Mouse (Mus musculus) intestine, embryonic 15.5 days (tissue): Measurements from ENCODE around the gene Zcchc4. TPM values are rescaled to one million over a fixed set of nuclear protein-coding genes. Genes with fewer than 3 reads are reported as not detected.
"Not testable (repeated sequence)": the region's sequence is repeated elsewhere in the genome, so short reads cannot be mapped to it uniquely, and the experiment has no call there.

Experiments used
- ATAC-seq: fragments of 200-750 bp; cut with Nextera tagmentation; 2 replicates; pipeline ENCODE4 v1.8.0; 2017; ENCODE audit warnings: moderate TSS enrichment, moderate library complexity
- H3K27ac ChIP-seq: fragments of 300-500 bp; sonication (generic); 2 replicates; pipeline ENCODE4 v1.5.1; 2015; ENCODE audit warnings: mild to moderate bottlenecking, inconsistent platforms
- H3K27me3 ChIP-seq: fragments of 300-500 bp; sonication (generic); replicated peaks from 2 replicates; pipeline ENCODE4 v1.6.1; 2015; ENCODE audit warnings: inconsistent platforms
- H3K36me3 ChIP-seq: fragments of 300-500 bp; sonication (generic); 2 replicates; pipeline ENCODE4 v1.6.1; 2015; ENCODE audit warnings: inconsistent platforms
- H3K4me1 ChIP-seq: fragments of 300-500 bp; sonication (generic); replicated peaks from 2 replicates; pipeline ENCODE4 v1.6.1; 2015; ENCODE audit warnings: inconsistent platforms
- H3K4me2 ChIP-seq: fragments of 300-500 bp; sonication (generic); replicated peaks from 2 replicates; pipeline ENCODE4 v1.6.1; 2015; ENCODE audit warnings: mild to moderate bottlenecking, inconsistent platforms
- H3K4me3 ChIP-seq: fragments of 300-500 bp; sonication (generic); replicated peaks from 2 replicates; pipeline ENCODE4 v1.5.1; 2015; ENCODE audit warnings: inconsistent platforms
- H3K9ac ChIP-seq: fragments of 300-500 bp; sonication (generic); 2 replicates; pipeline ENCODE4 v1.6.1; 2015; ENCODE audit warnings: inconsistent platforms
- H3K9me3 ChIP-seq: fragments of 300-500 bp; sonication (generic); 2 replicates; pipeline ENCODE4 v1.6.1; 2016; ENCODE audit warnings: inconsistent platforms
- WGBS: fragments of 180-500 bp; shearing (Covaris S2); methylation state at CpG from one replicate; pipeline ENCODE4 v1.1.7; 2015; 5-methylcytosine and 5-hydroxymethylcytosine counted together
- polyA plus RNA-seq: library from polyadenylated mRNA; unstranded; fragments of >200 nt; fragmentation: Nextera tagmentation; extraction: Ambion mirVana; gene quantifications from 2 replicates; pipeline ENCODE4 v1.2.1, GENCODE M21; 2015

Gene Zcchc4
- polyA plus RNA-seq, 1 experiment from 2014 or later: 12.3 TPM

GRCm38 (mm10) chr5:52755989-52756388 is 19.2 kb upstream of the Zcchc4 start:
- WGBS: 87% methylated on average over 6 of the region's 6 CpGs
- H3K4me1 ChIP-seq: no peaks in the 10 kb centered on the region
- H3K4me2 ChIP-seq: no peak overlapping the region
- no peaks in the 10 kb centered on the region for H3K9me3 ChIP-seq
- no peak for ATAC-seq
- no peak overlapping the region for H3K4me3 ChIP-seq
- no peaks in the 10 kb centered on the region for H3K27me3 ChIP-seq
- no peaks in the 10 kb centered on the region for H3K36me3 ChIP-seq
- H3K9ac ChIP-seq: no peak overlapping the region
- H3K27ac ChIP-seq: no peak overlapping the region

GRCm38 (mm10) chr5:52762586-52762985 is 12.6 kb upstream of the Zcchc4 start:
- H3K4me1 ChIP-seq: no peaks in the 10 kb centered on the region
- no peak overlapping the region for H3K9ac ChIP-seq
- 72% methylated on average over 7 of the region's 7 CpGs for WGBS
- H3K36me3 ChIP-seq: peaks cover 2% of the 10 kb centered on the region; the same call in 1 of the 2 replicates
- no peak overlapping the region for H3K4me2 ChIP-seq
- no peaks in the 10 kb centered on the region for H3K9me3 ChIP-seq
- no peak overlapping the region for H3K4me3 ChIP-seq
- no peaks in the 10 kb centered on the region for H3K27me3 ChIP-seq
- no peak for ATAC-seq
- H3K27ac ChIP-seq: no peak overlapping the region

- Histone ChIP-seq H3K4me3 (no peak overlapping the region), H3K27me3 (no peaks in the 10 kb centered on the region), H3K9ac (no peak overlapping the region)
These were observed 942 bp upstream of the Zcchc4 start for GRCm38 (mm10) chr5:52774267-52774666.

GRCm38 (mm10) chr5:52776466-52777354 is 1.5 kb downstream of the Zcchc4 start:
- H3K4me3 ChIP-seq, H3K9me3 ChIP-seq, H3K9ac ChIP-seq, H3K36me3 ChIP-seq, H3K4me1 ChIP-seq, H3K27me3 ChIP-seq, ATAC-seq, H3K4me2 ChIP-seq, H3K27ac ChIP-seq: not testable (repeated sequence)
- WGBS: 90% methylated on average over 8 of the region's 8 CpGs

More at GRCm38 (mm10) chr5:52774267-52774666, 942 bp upstream of the Zcchc4 start:
- WGBS: 84% methylated on average over 5 of the region's 5 CpGs
- Histone ChIP-seq H3K9me3 (no peaks in the 10 kb centered on the region), H3K4me2 (no peak overlapping the region), H3K36me3 (no peaks in the 10 kb centered on the region), H3K27ac (no peak overlapping the region), H3K4me1 (no peaks in the 10 kb centered on the region)
- ATAC-seq: no peak

DNA sequence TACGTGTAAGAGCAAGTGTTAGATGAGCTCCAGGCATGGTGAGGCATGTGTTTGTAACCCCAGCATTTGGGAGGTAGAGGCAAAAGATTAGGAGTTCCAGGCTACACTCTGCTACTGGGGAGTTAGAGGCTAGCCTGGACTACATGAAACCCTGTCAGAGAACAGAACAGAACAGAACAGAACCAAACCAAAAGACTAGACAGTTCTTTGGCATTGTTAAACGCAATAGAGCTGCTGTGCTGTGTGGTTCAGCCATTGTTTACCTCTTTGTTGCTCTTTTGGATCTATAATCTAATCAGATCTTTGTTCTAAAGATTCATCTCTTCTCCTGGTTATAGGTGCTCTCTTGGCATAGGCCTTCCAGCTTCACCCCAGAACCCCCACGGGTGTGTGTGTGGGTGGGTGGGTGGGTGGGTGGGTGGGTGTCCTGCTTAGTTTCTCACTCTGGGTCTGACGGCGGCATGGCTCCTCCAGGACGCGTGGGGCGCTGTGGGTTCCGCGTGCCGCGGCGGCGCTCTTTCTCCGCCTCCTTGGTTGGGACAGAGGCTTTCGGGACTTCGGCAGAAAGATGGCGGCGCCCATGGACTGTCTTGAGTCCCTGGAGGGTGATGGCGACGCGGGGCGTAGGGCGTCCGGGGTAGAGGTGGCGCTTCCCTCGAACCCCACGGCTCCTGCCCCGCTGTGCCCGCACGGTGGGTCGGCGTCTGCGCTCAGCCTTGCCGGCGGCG is 7.5 kb downstream of the Zcchc4 start:
- Histone ChIP-seq H3K4me2 (peak overlapping the region; percentile 62), H3K27me3 (no peaks in the 10 kb centered on the region), H3K36me3 (no peaks in the 10 kb centered on the region), H3K27ac (peak overlapping the region; percentile 67), H3K4me3 (peak overlapping the region; percentile 69), H3K4me1 (no peaks in the 10 kb centered on the region), H3K9ac (peak overlapping the region; percentile 66), H3K9me3 (no peaks in the 10 kb centered on the region)
- peak; percentile 98 for ATAC-seq
- WGBS: 4% methylated on average over 37 of the region's 37 CpGs

DNA sequence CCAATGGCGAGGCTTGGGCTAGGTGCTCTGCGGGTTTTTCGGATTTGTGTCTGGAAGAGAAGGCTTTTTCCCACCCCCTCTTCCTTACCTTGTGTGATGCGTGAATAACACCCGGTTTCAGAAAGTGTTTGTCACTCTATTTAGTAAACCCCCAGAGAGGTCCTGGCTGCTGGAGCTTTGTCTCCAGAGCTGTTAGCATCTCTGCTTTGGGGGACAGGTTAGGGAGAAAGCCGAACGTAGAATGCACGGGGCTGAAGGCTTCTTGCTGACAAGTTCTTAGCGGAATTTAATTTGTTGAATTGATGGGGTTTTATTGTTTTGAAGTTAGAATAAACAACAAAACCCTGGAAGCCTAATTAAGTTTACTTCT is 8.0 kb downstream of the Zcchc4 start:
- Histone ChIP-seq H3K9ac (peak overlapping the region; percentile 66), H3K4me3 (peak overlapping the region; percentile 69), H3K27me3 (no peaks in the 10 kb centered on the region), H3K27ac (peak overlapping the region; percentile 67), H3K4me1 (no peaks in the 10 kb centered on the region), H3K4me2 (peak overlapping the region; percentile 62), H3K9me3 (no peaks in the 10 kb centered on the region), H3K36me3 (no peaks in the 10 kb centered on the region)
- under 1% methylated on average over 9 of the region's 9 CpGs for WGBS
- no peak; the same call in 1 of the 2 replicates for ATAC-seq

DNA sequence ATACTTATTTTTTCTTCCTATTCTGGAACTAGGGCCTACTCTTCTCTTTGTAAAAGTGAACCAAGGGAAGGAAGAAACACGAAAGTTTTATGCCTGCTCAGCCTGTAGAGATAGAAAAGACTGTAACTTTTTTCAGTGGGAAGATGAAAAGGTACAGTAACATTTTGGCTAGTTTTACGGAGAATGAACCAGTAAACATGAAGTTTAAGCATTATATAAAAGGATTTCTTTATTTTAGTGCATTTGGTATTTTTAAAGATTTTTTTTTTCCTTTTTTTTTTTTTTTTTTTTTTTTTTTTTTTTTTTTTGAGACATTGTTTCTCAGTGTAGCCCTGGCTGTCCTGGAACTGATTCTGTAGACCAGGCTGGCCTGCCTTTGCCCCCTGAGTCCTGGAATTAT is 8.7 kb downstream of the Zcchc4 start:
- H3K9me3 ChIP-seq: no peaks in the 10 kb centered on the region
- H3K4me3 ChIP-seq: no peak overlapping the region
- H3K27ac ChIP-seq: no peak overlapping the region
- H3K4me1 ChIP-seq: no peaks in the 10 kb centered on the region
- 80% methylated on average over 2 of the region's 2 CpGs for WGBS
- no peak overlapping the region for H3K9ac ChIP-seq
- H3K36me3 ChIP-seq: no peaks in the 10 kb centered on the region
- no peak for ATAC-seq
- peak overlapping the region; percentile 62; the same call in 1 of the 2 replicates for H3K4me2 ChIP-seq
- H3K27me3 ChIP-seq: no peaks in the 10 kb centered on the region

DNA sequence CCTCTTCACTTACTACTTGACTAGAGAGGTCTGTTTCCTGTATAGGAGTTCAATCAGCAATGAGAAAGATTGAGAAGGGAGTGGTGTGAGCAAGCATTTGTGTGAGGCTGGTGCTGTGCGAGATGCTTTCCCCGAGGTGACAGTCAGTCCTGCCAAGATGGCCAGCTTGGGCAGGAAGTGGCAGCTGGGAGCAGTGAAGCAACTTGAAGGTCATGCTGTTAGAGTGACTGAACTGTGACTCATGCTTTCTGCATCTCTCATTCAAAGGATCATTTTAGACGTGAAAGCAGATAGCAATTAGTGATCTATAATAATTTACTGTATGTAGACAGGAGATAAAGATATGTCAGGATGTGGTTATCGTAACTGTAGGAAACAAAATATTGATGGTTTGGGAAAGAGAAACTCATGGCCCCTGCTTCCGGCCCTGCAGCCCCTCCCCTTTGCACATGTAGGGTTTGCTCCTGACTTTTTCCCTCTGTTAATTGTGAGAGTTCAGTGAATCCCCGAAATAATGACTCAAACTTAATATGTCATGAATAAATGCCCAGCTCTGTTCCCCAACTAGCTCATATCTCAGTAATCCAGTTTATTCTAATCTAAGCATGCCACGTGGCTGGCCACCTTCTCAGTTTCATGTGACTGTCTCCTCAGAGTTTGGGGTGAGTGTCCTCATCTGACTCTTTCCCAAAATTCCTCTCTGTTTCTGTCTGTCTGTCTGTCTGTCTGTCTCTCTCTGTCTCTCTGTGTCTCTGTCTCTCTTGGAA is 11.5 kb downstream of the Zcchc4 start:
- Histone ChIP-seq H3K4me2 (no peak overlapping the region), H3K27ac (no peak overlapping the region), H3K4me3 (no peak overlapping the region), H3K36me3 (no peaks in the 10 kb centered on the region; the same call in 1 of the 2 replicates), H3K27me3 (no peaks in the 10 kb centered on the region), H3K4me1 (no peaks in the 10 kb centered on the region), H3K9me3 (no peaks in the 10 kb centered on the region), H3K9ac (no peak overlapping the region)
- WGBS: 78% methylated on average over 7 of the region's 7 CpGs
- ATAC-seq: no peak

DNA sequence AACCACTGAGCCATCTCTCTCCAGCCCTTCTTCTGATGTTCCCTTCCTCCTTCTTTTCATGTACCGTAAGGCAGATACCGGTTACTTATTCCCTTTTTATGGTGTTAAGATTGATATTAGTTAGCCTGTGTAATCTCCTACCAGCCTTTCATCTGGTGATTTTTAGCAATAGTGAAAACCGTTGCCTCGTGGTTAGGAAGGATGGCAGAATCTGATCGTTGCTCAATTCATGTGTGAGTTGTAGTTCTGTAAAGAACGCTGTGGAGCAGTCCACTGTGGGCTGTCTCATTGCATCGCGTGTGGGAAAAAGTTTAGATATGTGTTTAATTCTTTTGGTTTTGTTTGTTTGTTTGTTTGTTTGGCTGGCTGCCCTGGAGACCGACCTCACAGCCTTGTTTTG is 18.0 kb downstream of the Zcchc4 start:
- no peaks in the 10 kb centered on the region for H3K27me3 ChIP-seq
- H3K9me3 ChIP-seq: no peaks in the 10 kb centered on the region
- no peak overlapping the region for H3K4me2 ChIP-seq
- ATAC-seq: no peak
- peaks cover 11% of the 10 kb centered on the region for H3K36me3 ChIP-seq
- H3K4me3 ChIP-seq: no peak overlapping the region
- no peaks in the 10 kb centered on the region for H3K4me1 ChIP-seq
- 88% methylated on average over 9 of the region's 9 CpGs for WGBS
- no peak overlapping the region for H3K27ac ChIP-seq
- H3K9ac ChIP-seq: no peak overlapping the region

DNA sequence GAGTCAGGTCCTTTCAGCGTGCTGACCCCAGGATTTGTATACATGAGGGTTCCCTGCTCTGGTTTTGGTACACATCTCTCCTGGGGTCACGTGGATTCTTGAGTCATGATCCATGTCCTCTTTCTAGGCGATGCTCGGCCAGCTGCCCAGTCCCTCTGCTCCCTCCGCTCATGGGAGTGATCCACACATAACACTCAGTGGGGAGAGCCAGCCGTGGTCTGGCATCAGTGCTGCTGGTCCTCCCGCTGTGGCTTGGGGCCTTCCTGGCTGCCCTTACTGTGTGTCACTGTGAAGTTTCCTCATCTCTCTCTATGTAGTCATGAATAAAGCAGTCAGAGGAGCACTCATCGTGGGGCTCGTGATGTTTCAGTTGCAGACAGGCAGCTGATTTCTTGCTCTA is 18.9 kb downstream of the Zcchc4 start:
- no peak for ATAC-seq
- Histone ChIP-seq H3K27me3 (no peaks in the 10 kb centered on the region), H3K4me3 (no peak overlapping the region), H3K9ac (no peak overlapping the region), H3K27ac (no peak overlapping the region), H3K4me1 (no peaks in the 10 kb centered on the region), H3K4me2 (no peak overlapping the region), H3K9me3 (no peaks in the 10 kb centered on the region), H3K36me3 (peaks cover 11% of the 10 kb centered on the region)
- 85% methylated on average over 9 of the region's 9 CpGs for WGBS

DNA sequence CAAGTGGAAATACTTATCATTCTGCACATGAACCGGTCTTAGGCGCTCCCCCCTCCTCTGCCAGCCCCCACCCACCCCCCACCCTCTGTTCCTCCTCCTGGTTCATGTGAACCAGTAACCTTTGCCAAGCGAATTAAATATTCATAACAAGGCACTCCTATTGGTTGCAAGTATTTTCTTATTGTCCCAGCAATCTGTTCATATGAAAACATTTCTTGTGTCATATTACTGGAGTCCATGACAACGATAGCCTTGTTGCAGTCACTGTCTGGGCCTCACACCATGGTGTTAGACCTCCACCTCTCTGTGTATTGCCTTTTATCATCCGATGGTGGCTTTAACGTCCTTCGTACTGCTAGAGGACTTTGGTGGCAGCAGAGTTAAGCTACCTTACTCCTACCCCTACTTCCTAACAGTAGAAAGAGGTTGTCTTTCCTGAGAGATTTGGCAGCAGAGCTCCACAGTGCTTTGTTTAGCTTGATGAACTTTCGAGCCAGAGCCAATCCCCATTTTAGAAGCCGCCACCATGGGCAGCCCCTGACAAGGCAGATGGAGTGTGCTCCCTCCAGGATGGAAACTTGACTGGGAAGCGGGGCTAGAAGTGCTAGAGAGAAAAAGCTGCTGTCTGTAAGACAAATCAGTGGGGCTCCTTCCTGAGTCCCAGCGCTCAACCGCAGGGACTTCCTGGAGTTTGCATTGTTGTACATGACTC is 24.2 kb downstream of the Zcchc4 start:
- Histone ChIP-seq H3K4me2 (no peak overlapping the region), H3K27me3 (no peaks in the 10 kb centered on the region), H3K9me3 (no peaks in the 10 kb centered on the region), H3K9ac (no peak overlapping the region), H3K4me3 (no peak overlapping the region), H3K4me1 (no peaks in the 10 kb centered on the region), H3K27ac (no peak overlapping the region), H3K36me3 (peaks cover 11% of the 10 kb centered on the region)
- no peak for ATAC-seq
- WGBS: 88% methylated on average over 12 of the region's 12 CpGs
